11 mouse cellular contexts compared by ENCODE assay signal in the genomic region with DNA sequence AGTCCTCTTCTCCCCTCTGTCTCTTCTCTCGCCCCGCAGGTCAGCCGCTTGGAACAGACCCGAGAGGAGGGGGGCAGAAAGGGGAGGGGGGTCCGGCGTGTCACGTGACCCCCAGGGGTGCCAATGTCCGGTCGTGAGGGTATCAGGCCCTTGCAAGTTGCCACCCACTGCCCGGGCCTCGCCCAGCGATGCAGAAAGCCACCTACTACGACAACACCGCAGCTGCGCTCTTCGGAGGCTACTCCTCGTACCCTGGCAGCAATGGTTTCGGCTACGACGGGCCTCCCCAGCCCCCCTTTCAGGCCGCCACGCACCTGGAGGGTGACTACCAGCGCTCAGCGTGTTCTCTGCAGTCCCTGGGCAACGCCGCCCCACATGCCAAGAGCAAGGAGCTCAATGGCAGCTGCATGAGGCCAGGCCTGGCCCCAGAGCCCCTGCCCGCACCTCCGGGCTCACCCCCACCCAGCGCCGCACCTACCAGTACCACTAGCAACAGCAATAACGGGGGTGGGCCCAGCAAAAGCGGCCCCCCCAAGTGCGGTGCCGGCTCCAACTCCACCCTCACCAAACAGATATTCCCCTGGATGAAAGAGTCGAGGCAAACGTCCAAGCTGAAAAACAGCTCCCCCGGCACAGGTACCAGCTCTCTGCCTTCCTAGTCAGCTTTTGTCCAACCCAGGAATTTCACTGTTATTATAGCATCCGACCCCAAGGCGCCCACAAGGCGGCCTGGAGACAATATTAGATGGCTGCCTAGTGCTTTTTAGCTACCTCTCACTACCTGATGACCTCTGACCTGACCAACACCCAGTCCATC. TPM values are rescaled to one million over a fixed set of nuclear protein-coding genes. Genes with fewer than 3 reads are reported as not detected.
A peak's percentile ranks its signal among the peaks of the same experiment; 100 is the strongest.
DNase-seq lines count a peak whose midpoint lies in the region; ATAC-seq lines count a peak whose summit lies in the region.
"Had no signal": no experiment of that assay in that cellular context is flagged by ENCODE, and none has a peak within 500 bp of the region (broad histone marks: within the 10 kb centered on the region; RNA-seq: fewer than 3 reads in every experiment).

No protein-coding gene starts in this region.

- WGBS in embryonic facial prominence, embryonic 10.5 days, result under 1% methylated on average over 40 of the region's 40 CpGs
- WGBS in neural tube, embryonic 12.5 days, result 4% methylated on average over 40 of the region's 40 CpGs

- H3K9ac ChIP-seq in neural tube, embryonic 12.5 days, result peak overlapping the region; percentile 100
- H3K9ac ChIP-seq: forebrain, embryonic 13.5 days; liver, embryonic 15.5 days had no signal

- ATAC-seq in neural tube, embryonic 12.5 days (ENCODE audit: low FRiP score, low read depth), result peak; percentile 15; the same call in 1 of the 2 replicates
- no peak for ATAC-seq in activated CD4-positive, CD25-positive, alpha-beta regulatory T cell, adult 4 months
- ATAC-seq: forebrain, embryonic 13.5 days had no signal

- H3K9me3 ChIP-seq in embryonic facial prominence, embryonic 10.5 days, result no peaks in the 10 kb centered on the region
- no peaks in the 10 kb centered on the region for H3K9me3 ChIP-seq in neural tube, embryonic 12.5 days
- H3K9me3 ChIP-seq: forebrain, embryonic 13.5 days; liver, embryonic 15.5 days had no signal

- peaks cover 19% of the 10 kb centered on the region for H3K4me1 ChIP-seq in embryonic facial prominence, embryonic 10.5 days
- H3K4me1 ChIP-seq in neural tube, embryonic 12.5 days, result peaks cover 84% of the 10 kb centered on the region

- H3K27ac ChIP-seq in embryonic facial prominence, embryonic 10.5 days (replicated peaks), result 0 out of 2 replicates have a peak overlapping the region, but pooled peaks have one; percentile 25
- H3K27ac ChIP-seq in neural tube, embryonic 12.5 days, result peak overlapping the region; percentile 100
- H3K27ac ChIP-seq: forebrain, embryonic 13.5 days; liver, embryonic 15.5 days had no signal

- peaks cover 100% of the 10 kb centered on the region for H3K27me3 ChIP-seq in embryonic facial prominence, embryonic 10.5 days (replicated peaks; ENCODE audit: low read depth, poor library complexity, severe bottlenecking)
- no peaks in the 10 kb centered on the region for H3K27me3 ChIP-seq in neural tube, embryonic 12.5 days (replicated peaks)

- peak overlapping the region; percentile 49 for H3K4me3 ChIP-seq in embryonic facial prominence, embryonic 10.5 days
- H3K4me3 ChIP-seq in neural tube, embryonic 12.5 days, result peak overlapping the region; percentile 59
- H3K4me3 ChIP-seq: forebrain, embryonic 13.5 days had no signal

- no peaks in the 10 kb centered on the region for H3K36me3 ChIP-seq in embryonic facial prominence, embryonic 10.5 days (replicated peaks)
- peaks cover 33% of the 10 kb centered on the region for H3K36me3 ChIP-seq in neural tube, embryonic 12.5 days
- H3K36me3 ChIP-seq: liver, embryonic 15.5 days had no signal

- H3K4me2 ChIP-seq in neural tube, embryonic 12.5 days (replicated peaks), result peak overlapping the region; percentile 100
- H3K4me2 ChIP-seq: forebrain, embryonic 13.5 days had no signal

- DNase-seq in kidney, adult 11 months, result peak; percentile 47
- DNase-seq in kidney, adult 8-10 months, result no peak
- peak; percentile 56 for DNase-seq in embryonic facial prominence, embryonic 10.5 days (ENCODE audit: low spot score)
- peak; percentile 67 for DNase-seq in kidney, adult 18-20 months
- DNase-seq in layer of hippocampus, postnatal 36 days, result no peak
- no peak for DNase-seq in yolk sac, embryonic 10.5 days (ENCODE audit: low spot score)
- DNase-seq: thymus, adult 18-20 months had no signal

RNA-seq across cellular contexts. Expression of gene Hoxb2, which starts 6.1 kb away (rescaled TPM):
- 5.8 and 17.0 TPM in 2 replicates for polyA plus RNA-seq in embryonic facial prominence, embryonic 10.5 days (2016; fragmentation: Nextera tagmentation; extraction: Ambion mirVana)
- polyA plus RNA-seq in neural tube, embryonic 12.5 days (2016; fragmentation: Nextera tagmentation; extraction: Ambion mirVana), result 109 and 119 TPM in 2 replicates
- not detected for total RNA-seq in layer of hippocampus, postnatal 36 days (2021)
- polyA plus RNA-seq in activated CD4-positive, CD25-positive, alpha-beta regulatory T cell, adult 4 months (2017; shearing (Covaris generic)), result not detected
- polyA plus RNA-seq: forebrain, embryonic 13.5 days had no signal

RNA-seq across cellular contexts. Expression of gene Hoxb3, which starts 21.1 kb away (rescaled TPM):
- 0.69 and 3.4 TPM in 2 replicates for polyA plus RNA-seq in embryonic facial prominence, embryonic 10.5 days (2016; fragmentation: Nextera tagmentation; extraction: Ambion mirVana)
- polyA plus RNA-seq in neural tube, embryonic 12.5 days (2016; fragmentation: Nextera tagmentation; extraction: Ambion mirVana), result 21.2 and 26.5 TPM in 2 replicates
- not detected for total RNA-seq in layer of hippocampus, postnatal 36 days (2021)
- polyA plus RNA-seq in activated CD4-positive, CD25-positive, alpha-beta regulatory T cell, adult 4 months (2017; shearing (Covaris generic)), result not detected
- polyA plus RNA-seq: forebrain, embryonic 13.5 days had no signal

RNA-seq across cellular contexts. Expression of gene Hoxb1, which starts 21.3 kb away (rescaled TPM):
- 1.2 and 7.1 TPM in 2 replicates for polyA plus RNA-seq in embryonic facial prominence, embryonic 10.5 days (2016; fragmentation: Nextera tagmentation; extraction: Ambion mirVana)
- polyA plus RNA-seq in neural tube, embryonic 12.5 days (2016; fragmentation: Nextera tagmentation; extraction: Ambion mirVana), result 8.1 and 8.8 TPM in 2 replicates
- not detected for total RNA-seq in layer of hippocampus, postnatal 36 days (2021)
- polyA plus RNA-seq in activated CD4-positive, CD25-positive, alpha-beta regulatory T cell, adult 4 months (2017; shearing (Covaris generic)), result not detected
- polyA plus RNA-seq: forebrain, embryonic 13.5 days; liver, embryonic 15.5 days had no signal

RNA-seq across cellular contexts. Expression of gene Hoxb4, which starts 26.2 kb away (rescaled TPM):
- 0.09 and 0.23 TPM in 2 replicates for polyA plus RNA-seq in embryonic facial prominence, embryonic 10.5 days (2016; fragmentation: Nextera tagmentation; extraction: Ambion mirVana)
- polyA plus RNA-seq in neural tube, embryonic 12.5 days (2016; fragmentation: Nextera tagmentation; extraction: Ambion mirVana), result 10.2 and 15.1 TPM in 2 replicates
- total RNA-seq in layer of hippocampus, postnatal 36 days (2021), result not detected
- polyA plus RNA-seq in activated CD4-positive, CD25-positive, alpha-beta regulatory T cell, adult 4 months (2017; shearing (Covaris generic)), result 1 to 10 TPM in 1 of 2 experiments, under 1 TPM in 1; 0.98 to 1.1 TPM
- polyA plus RNA-seq: forebrain, embryonic 13.5 days had no signal

RNA-seq across cellular contexts. Expression of gene Hoxb5, which starts 41.1 kb away (rescaled TPM):
- 0.07 and 0.28 TPM in 2 replicates for polyA plus RNA-seq in embryonic facial prominence, embryonic 10.5 days (2016; fragmentation: Nextera tagmentation; extraction: Ambion mirVana)
- 79.2 and 94.7 TPM in 2 replicates for polyA plus RNA-seq in neural tube, embryonic 12.5 days (2016; fragmentation: Nextera tagmentation; extraction: Ambion mirVana)
- total RNA-seq in layer of hippocampus, postnatal 36 days (2021), result not detected
- polyA plus RNA-seq in activated CD4-positive, CD25-positive, alpha-beta regulatory T cell, adult 4 months (2017; shearing (Covaris generic)), result not detected
- polyA plus RNA-seq: forebrain, embryonic 13.5 days had no signal

Comparison
In these comparisons a context has a peak if more than half of its experiments do, and no peak if none do; other contexts are left out.
1. DNase-seq: peak in kidney, adult 11 months (single experiment), embryonic facial prominence, embryonic 10.5 days (single experiment) and kidney, adult 18-20 months (single experiment); none in kidney, adult 8-10 months (0 of 2), layer of hippocampus, postnatal 36 days (0 of 2) and yolk sac, embryonic 10.5 days (single experiment).